Mouse (Mus musculus): ENCODE measurements around the gene Srpr.
A peak's percentile ranks its signal among the peaks of the same experiment; 100 is the strongest.

The Srpr gene

DNA sequence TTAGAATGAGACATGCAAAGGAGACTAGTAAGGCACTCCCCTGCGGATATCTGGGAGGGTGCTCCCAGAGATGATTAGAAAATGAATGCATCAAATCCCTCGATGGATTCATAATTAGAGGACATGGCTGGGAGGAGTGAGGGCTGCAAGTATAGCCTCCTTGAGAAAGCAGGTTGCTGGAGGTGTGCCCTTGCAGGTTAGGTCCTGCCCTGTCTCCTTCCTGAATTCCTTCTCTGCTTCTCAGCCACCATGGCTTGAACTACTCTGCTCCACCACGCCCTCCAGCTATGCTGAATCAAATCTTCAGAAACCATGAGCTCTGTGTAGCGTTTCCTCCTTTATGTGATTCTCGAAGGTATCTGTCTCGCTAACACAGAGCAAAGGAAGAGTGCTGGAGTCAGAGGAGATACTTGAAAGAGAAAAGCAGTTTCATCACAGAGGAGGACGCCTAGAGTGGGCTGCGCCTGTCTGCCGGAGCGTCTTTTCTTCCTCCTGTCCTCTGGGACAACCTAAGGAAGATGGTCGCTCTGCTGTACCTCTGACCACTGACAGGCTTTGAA is 6.9 kb upstream of the Srpr start:
- DNase-seq, result no peak

DNA sequence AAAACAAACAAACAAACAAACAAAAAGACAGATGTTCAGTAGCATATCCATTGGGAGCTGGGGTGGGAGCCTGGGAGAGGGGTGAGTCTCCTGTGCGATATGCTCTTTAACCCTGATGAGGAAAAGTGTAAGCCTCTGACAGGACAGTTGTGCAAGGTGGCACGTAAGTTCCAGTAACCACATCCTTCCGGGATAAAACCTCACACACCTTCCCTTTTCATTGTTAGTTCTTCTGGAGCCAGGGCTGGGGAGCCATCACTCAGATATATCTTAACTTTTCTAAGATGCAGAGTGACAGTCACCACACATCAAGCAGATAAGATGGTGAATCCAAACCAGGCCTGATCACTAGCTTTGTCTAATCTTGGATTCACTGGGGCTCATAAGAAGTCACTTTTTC is 5.9 kb upstream of the Srpr start:
- no peak for DNase-seq

DNA sequence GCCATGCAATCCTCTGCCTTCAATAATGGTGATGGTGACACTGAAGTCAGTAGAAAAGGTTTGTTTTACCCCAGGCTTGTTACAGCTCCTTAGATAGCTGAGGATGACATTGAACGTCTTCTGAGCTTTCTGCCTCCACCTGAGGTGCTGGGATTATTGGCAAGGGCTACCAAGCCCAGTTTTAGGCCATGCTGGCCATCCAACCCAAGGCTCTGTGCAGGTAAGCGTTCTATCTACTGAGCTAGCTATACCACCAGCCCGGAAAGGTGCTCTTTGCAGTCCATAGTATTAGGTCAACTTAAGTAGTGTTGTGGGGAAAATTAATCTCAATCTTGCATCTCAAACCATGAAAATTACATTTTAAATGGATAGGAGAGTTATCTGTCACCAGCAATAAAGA is 2.4 kb upstream of the Srpr start:
- DNase-seq, result no peak

DNA sequence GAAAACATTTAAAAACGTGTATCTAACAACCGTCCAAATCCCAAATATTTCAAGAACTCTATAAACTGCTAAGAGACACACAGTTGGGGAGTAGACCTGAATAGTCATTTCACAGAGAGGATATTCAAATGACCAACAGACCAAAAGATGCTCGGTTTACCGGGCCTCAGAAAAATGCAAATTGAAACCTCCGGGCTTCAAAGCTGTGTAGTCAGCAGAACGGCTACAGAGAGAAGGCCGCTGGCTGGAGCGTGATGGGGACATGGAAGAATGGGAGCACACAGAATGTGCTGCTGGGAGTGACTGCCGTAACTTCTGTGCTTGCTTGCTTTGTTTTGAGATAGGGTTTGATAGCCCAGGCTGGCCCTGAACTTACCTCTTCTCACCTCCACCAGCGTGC is 1.6 kb upstream of the Srpr start:
- DNase-seq, result no peak

DNA sequence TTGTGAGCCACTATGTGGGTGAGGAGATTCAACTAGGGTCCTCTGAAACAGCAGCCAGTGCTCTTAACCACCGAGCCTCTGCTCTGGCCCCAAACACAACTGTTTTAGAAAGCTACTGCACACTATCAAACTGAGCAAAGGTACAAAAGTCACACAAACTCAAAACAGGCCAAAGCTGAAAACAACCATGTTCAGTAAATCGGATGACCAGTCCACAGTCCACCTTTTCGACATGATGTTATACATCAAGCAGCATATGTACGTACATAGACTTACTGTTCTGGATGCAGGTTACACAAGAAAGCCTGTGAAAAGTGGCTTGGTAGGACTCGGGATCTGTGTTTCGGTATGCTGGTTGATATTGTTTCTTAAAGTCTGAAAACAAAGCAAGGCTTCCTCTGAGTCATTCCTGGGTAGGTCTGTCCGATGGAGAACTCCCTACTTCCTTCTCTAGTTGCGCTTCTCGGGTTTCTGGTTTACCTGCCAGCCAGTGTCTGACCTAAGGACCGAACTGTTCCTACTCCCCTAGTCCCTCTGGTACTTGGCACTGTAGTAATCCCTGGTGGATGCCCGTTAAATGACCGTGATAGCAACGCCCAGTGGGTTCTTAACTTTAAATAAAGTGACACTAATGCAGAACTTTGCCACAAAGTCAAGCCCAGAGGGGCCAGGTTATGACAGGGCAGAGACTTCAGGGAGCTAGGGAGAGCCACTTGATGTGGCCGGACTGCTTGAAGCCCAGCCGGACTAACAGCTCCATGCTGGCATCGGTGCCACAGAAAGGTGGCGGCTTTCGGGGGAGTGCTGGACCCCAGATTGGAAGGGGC is 817 bp upstream of the Srpr start:
- no peak for DNase-seq

DNA sequence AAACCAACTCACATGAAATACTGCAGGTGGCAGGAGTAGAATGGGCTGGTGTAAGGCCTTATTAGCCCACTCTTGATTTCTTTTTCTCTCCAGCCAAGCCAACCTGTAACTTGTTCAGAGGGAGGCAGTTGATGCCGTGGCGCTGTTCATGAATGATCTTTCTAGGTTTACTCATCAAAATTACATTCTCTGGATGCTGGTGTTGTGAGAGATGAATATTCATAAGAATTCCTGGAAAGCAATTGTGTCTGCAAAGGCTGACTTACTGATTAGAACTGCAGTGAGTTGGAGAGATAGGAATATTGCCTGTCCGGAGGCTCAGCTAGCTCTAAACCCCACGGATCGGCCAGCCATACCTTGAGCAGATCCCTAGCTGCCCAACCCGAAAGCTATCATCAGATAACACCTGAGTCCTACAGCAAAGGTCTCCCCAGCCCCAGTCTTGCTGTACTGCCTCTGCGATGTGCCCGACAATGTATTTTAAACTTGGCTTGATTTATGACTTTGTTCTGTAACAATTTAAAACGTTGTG is 620 bp downstream of the Srpr start:
- DNase-seq, result peak; percentile 66

DNA sequence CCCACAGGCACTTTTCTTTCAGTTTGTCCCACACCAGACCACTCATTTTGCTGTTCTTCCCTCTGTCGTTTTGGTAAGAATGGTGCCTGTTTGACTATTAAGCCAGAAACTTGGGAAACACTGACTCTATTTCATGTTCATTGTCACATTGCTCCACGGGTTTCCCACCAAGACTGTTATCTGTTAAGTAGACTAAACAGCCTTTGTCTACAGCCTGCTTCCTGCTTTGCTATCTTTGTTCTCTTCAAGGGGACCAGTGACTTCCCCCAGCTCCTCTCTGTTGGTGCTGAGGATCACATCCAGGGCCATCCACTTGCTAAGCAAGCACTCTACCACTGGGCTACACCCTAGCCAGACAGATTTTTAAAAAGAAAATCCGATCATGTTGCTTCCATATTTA is 3.6 kb downstream of the Srpr start:
- no peak for DNase-seq

DNA sequence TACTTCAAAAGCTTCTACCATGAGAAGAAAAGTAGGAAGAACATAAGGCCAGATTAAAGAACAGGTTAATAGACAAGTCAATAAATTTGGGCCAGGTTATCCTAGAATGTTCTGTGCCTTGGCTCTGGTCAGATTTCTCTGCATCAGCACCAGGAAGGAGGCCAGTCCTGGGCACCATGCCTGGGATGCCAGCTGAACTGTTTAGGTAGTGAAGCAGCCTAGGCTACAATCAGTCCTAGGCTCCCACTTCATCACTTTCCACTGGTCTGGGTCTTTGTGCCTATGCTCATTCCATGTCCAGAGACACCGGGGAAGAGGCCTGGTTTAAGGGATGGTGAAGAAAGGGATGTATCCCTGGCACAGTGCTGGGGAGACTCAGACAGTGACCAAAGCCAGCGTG is 4.4 kb downstream of the Srpr start:
- DNase-seq, result no peak

DNA sequence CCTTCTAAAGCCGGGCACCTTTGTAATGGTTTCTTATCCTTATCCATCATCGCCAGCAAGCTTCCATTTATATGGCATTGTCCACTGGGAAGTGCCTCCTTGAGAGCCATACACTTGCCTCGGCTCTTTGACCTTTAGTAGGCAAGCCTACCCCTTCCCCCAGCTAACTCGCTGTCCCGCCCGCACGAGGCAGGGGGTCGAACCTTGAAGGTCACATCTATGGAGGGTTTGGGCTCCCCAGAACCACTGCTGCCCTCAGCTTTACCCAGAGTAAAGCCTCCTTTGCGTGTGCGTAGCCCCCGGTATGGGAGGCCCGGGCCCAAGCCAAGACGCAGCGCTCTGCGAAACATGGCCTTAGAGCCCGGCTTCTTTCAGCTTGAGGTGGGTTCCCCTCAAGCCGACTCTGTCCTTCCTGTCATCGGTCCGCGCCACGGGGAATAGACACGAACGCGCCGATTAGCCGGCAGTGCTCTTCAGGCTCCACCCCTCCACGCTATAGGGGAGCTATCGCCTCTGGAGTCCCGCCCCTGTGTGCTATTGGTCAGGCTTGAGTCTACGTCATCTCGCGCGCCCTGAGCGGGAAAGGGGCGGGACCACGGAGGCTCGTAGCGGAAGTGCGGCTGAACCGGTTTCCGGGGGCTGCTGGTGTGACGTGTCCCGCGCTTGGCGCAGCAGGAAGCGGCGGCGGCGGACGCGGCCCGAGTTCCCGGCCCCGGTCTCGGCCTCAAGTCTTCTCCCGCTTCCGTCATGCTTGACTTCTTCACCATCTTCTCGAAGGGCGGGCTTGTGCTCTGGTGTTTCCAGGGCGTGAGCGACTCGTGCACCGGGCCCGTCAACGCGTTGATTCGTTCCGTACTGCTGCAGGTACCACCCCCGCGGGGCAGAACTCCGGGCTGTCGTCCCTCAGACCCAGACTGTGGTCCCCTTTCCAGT is 10.8 kb downstream of the Srpr start, which contains the start of gene Foxred1:
Foxred1 (minus strand) TSS at position 514 of the 933 bp plus-strand sequence.
- DNase-seq, result peak; percentile 99

DNA sequence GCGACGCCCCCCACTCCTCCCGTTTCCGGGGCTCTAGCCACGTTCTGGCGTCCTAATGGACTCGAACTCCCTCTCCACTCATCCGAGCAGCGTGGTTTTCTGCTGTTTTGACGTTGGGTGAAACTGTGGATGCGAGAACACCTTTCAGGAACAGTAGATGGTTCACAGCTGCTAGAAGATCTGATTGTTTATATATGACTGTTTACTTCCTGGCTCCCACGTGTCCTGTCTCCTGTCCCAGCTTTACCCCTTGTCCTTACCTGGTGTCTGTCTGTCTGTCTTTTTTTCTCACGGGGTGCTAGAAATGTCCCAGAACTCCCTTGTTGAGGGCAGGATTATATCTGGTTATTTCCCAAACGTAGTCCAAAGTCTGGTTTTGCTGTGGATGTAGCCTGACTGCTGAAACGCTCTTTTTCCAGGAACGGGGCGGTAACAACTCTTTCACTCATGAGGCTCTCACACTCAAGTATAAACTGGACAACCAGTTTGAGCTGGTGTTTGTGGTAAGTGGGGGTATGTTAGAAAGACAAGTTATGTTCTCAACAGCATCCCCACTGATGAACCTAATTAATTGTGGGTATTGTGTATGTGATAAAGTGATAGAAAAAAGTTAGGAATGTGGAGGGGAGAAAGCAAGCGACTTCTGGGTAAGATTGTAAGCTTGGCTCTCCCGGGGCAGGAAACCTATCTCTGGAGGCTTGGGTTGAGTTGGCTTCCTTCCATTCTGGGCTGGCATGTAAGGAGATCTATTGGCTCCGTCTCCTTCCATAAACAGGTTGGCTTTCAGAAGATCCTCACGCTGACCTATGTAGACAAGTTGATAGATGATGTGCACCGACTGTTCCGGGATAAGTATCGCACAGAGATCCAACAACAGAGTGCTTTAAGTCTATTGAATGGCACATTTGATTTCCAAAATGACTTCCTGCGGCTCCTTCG is 11.9 kb downstream of the Srpr start:
- no peak for DNase-seq

DNA sequence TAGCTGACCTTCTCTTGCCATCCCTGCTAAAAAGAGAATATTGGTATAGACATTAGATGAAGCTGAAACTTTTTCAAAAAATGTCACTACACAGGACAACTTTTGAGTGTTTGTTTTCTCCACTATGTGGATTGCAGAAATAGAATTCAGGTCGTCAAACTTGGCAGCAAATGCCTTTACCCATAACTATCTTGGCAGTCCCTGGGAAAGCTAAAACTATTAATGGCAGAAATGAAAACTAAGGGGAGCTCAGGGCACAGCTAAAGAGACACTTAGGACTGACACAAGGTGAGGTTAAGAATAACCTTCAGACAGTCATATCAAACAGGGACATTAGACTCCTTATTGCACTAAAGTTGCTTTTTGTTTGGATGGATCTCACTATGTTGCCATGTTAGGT is 18.0 kb downstream of the Srpr start:
- DNase-seq, result no peak

DNA sequence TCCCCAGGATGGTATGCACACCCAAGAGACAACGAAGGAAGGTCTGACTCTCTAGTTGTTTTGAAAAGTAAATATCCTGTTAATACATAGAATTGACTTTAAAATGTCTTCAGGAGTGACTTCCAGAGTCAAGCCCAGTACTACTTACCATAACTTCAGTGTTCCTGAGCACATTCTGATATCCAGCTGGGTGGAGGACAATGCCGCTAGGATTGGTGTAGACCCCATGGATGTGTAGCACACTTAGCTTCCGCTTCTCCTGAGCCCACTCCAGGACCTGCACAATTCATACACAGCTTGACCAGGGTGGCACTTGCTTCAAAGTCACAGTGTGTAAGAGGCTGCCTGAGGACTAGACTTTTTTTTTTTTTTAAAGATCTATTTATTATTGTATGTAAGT is 23.5 kb downstream of the Srpr start:
- no peak for DNase-seq

DNA sequence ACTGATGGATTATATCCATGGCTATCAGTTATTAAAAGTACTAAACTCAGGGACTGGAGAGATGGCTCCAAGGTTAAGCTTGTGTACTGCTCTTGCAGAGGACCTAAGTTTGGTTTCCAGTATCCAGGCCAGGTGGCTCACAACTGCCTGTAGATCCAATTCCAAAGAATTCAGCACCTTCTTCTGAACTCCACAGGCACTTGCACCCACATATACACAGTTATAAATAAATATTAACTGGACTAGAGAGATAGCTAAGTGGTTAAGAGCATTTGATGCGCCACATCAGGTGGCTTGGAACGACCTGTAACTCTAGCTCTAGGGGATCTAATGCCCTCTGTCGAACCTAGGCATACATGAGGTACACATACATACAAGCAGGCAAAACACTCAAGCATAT is 28.7 kb downstream of the Srpr start:
- no peak for DNase-seq

DNA sequence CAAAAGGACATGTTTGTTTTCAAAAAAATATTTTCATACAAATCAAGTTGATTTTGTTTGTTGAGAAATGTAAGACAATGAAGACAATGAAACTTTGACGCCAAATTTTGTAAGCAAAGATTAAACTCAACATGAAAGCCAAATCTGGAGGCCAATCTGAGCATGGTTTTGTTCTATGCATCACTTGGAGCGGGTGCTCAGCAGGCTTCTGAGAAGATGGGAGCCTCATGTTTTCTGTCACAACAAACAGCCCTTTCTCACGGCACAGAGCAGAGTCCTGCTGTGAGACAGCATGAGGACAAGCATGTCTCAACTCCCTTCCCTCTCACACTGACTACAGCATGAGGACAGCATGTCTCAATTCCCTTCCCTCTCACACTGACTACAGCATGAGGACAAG is 36.0 kb downstream of the Srpr start:
- DNase-seq, result no peak

DNA sequence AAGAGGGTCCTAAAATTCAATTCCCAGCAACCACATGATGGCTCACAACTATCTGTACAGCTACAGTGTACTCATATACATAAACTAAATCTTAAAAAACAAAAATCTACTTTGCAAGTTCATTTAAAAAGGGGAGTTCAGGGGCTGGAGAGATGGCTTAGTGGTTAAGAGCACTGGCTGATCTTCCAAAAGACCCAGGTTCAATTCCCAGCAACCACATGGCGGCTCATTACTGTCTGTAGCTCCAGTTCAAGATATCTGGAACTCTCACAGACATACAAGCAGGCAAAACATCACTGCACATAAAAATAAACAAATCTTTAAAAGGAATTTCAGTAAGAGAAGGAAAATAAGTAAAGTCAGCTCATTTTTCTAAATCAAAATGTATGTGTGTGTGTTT is 38.4 kb downstream of the Srpr start:
- DNase-seq, result no peak

DNA sequence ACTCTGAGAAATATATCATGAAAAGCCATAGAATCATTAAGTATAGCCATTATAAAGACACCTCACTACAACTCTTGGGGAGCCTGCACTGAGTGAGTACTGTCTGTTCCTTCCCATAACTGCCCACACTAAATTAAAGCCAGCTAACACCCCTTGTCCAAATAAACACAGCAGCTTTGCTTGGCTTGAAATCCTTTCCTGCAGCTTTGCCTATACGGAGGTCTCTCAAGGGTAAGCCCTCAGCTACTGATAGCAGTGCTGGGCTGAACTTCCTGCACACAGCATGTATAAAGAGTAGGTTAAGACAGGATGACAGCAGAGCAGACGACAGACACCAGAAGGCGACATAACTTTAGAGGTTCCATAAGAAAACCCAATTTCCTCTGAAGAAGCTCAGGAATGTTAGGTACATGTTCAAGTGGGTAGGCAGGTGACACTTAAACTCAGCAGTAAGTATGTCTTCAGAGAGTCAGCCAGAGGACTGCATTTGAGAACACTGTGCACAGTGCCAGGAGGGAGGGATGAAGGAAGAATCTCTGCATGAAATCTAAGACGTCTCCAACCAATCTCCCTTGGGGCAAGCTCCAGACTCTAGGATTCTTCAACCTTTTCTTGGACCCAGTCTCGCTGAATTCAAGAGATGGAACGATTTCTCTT is 39.1 kb downstream of the Srpr start:
- DNase-seq, result no peak

DNA sequence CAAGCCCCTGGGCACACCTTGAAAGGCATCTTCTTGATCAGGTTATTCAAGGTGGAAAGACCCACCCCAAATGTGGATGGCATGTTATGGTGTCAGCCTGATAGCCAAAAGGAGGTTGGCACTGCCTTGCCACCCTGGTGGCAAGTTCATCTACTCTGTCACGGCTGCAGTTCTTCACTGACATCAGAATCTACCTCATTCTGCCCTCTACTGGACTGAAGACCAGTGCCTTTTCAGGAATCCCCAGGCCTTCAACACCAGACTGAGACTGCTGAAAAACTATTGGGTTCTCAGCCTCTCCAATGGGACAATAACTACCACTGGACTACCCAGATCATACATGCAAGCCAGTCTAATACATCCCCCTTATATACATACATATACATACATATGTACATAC is 39.8 kb downstream of the Srpr start:
- no peak for DNase-seq

DNA sequence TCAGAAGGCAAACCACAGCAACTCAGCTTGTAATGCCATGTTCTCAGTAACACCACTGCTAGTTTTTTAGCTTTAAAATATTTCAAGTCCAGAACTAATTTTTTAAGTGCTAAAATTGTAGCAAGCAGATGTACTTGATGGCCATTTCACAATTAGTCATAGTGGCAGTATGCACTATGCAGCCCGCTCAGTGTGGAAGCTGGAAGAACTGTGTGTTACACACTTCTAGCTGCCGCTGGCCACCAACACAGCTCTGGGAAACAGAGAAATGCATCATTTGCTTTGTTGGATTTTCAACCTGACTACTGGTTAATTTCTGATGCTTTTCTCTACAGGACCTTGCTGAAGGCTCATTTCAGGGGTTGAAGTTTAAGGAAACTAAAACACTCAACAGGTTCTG is 47.4 kb downstream of the Srpr start:
- DNase-seq, result no peak

DNA sequence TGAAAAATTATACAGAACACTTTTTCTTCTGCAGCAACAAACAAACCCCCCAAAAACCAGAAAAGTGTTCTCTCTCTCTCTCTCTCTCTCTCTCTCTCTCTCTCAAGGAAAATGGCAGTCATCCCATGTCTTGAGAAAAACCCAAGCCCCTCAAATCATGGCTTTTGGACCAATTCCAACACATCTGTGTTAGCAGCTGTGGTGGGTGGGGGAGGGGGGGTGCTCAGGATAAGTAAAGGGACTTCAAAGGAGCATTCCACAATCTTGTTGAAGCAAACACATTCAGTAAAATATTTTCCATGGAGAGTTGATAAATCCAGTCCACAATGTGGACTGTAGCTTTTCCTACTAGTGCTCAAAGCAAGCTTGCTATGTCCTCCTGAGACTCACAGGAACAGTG is 49.5 kb downstream of the Srpr start:
- no peak for DNase-seq

DNA sequence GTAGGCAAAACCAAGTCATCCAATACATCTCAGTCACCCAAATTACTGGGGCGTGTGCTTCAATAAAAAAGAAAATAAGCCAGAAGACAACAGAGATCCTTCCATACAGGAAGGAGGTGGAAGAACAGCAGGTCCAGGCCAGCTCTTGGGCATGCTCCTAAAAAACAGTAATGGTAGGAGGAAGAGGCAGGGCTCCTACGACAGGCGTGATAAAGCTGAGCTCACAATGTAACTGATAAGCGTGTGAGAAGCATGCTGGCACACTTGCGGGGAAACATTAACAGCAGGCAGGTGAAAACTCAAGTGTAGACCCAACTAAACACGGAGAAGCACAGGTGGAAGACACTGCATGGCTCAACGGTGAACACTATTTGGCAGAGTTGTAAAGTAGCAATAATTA is 57.4 kb downstream of the Srpr start:
- DNase-seq, result no peak

DNA sequence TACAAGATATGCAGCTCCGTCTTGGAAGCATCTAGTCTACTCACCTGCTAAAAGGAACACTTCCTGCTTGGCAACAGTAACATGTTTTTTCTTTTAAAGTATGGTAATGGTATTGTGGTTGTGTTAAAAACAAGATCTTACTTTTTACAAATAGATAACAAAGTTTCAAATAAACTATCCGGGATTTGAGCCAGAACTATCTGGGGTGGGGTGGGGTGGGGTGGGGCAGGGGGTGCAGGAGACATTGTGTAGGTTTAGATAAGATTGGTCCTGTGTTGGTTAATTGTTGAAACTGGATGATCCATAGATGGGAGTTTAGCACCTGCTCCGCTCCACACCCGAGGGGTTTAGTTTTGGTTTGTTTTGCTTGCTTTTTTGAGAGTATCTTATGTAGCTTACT is 62.4 kb downstream of the Srpr start:
- DNase-seq, result no peak

DNA sequence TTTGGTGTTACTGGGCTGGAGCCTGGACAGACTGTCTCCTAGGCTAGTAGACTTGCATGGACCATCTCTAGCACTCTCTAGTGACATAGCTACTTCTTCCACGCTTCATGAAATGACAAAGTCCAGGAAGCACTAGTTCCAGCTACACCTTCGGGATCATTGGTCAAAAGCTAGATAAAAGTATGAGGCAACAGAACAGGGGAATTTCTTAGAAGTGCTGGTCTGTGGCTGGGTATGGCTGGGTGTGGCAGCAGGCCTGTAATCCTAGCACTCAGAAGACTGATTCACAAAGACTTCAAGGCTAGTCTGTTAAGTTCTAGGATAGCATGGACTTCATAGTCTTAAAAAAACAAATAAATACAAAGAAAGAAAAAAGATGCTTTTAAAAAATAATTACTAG is 63.5 kb downstream of the Srpr start:
- peak; percentile 31 for DNase-seq
